1 mouse cellular context compared by ENCODE assay signal in genomic region chr3:103915509-103915896, GRCm38 (mm10).
A peak's percentile ranks its signal among the peaks of the same experiment; 100 is the strongest.
TF ChIP-seq lines count a peak whose summit lies in the region.

No protein-coding gene starts in this region.

TF ChIP-seq in MEL, 35 proteins besides CTCF, POLR2A, EP300 and RAD21 (continued from another document):
- TF ChIP-seq RCOR1 (IDR thresholded peaks at IDR 0.05; ENCODE audit: low read depth, low read length): peak; percentile 24; the same call in 1 of the 2 replicates
- TF ChIP-seq MYB (IDR thresholded peaks at IDR 0.05; ENCODE audit: low read depth, low read length): no peak
- no peak for TF ChIP-seq KAT2A (conservative IDR thresholded peaks at IDR 0.05; ENCODE audit: low read depth, low read length)
- TF ChIP-seq ZC3H11A (IDR thresholded peaks at IDR 0.05; ENCODE audit: low read depth, low read length): no peak
- TF ChIP-seq NELFE (IDR thresholded peaks at IDR 0.05; ENCODE audit: low read depth, low read length): no peak
- TF ChIP-seq TAL1 (IDR thresholded peaks at IDR 0.05; ENCODE audit: low read length): no peak
- no peak for TF ChIP-seq UBTF (IDR thresholded peaks at IDR 0.05; ENCODE audit: borderline replicate concordance, insufficient read depth, low read depth, low read length)
- TF ChIP-seq ETS1 (IDR thresholded peaks at IDR 0.05; ENCODE audit: low read depth, low read length): no peak
TF ChIP-seq in MEL: peak in this region for 5.
